Mouse (Mus musculus): Measurements from ENCODE around the gene Scgn.

Gene Scgn

DNA sequence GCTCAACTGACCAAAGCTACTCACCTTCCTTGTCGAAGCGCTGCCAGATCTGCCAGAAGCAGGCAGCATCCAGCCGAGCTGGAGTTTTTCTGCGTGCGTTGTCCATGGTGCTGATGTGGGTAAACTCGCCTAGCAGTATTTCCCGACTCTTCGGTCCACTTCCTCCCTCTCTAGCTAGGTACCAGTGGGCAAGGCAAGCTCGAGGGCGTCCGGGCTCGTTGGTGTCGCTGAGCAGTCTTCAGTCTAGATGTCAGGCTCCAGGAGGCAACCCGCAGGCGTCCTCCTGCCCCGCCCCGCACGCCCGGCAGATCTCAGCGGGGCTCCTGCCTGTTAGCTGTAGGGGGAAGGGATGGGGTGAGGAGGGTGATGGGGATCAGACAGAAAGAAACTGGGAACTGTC lies at the start of gene Scgn:
Gene Scgn (minus strand): TSS at position 287 of the 400 bp plus-strand sequence.
- under 1% methylated on average over 20 of the region's 20 CpGs for WGBS

- WGBS = 89% methylated on average over 7 of the region's 7 CpGs
These were observed 49.2 kb upstream of the Scgn start for GRCm38 (mm10) chr13:24040221-24040620.

DNA sequence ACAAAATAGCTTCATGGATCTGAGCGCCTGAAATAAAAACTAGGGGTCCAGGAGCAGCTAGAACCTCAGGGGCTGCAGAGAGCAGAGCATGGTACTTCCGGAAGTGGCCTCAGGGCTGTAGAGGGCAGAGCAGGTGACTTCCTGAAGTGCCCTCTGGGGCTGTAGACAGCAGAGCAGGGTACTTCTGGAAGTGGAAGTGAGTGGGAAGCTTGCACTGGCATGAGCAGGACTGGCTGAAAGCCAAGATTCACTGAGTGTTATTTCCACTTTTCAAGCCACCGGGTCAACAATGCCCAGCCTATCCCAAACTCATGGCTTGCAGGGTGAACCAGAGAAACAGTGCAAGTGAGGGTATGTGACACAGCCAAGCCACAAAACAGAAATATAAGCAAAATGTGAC lies 46.5 kb upstream of the Scgn start:
- WGBS = 68% methylated on average over 3 of the region's 3 CpGs

- 83% methylated on average over 18 of the region's 18 CpGs for WGBS
These were observed 45.1 kb upstream of the Scgn start for GRCm38 (mm10) chr13:24036150-24036549.

- WGBS = 49% methylated on average over 5 of the region's 5 CpGs
These were observed 36.5 kb upstream of the Scgn start for GRCm38 (mm10) chr13:24027191-24028170.

- WGBS = 91% methylated on average over 4 of the region's 4 CpGs
These were observed 27.5 kb upstream of the Scgn start for GRCm38 (mm10) chr13:24018515-24018914.

DNA sequence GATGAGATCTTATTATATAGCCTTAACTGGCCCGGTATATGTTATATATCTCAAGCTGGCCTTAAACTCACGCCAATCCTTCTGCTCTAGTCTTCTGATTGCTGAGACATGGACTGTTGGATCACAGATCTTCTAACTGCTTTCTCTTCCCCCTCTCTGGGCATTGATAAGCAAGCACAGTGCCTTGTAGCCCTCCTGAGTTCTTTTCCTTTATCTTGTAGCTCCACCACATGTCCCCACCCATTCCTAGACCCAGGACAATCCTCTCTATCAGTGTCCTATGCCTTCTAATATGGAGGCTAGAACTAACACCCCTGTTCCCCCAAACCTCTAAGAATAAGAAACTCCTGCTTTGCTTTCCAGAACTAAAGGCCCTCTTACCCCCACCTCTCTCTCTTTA lies 14.5 kb upstream of the Scgn start:
- WGBS = 83% methylated on average over 2 of the region's 2 CpGs

DNA sequence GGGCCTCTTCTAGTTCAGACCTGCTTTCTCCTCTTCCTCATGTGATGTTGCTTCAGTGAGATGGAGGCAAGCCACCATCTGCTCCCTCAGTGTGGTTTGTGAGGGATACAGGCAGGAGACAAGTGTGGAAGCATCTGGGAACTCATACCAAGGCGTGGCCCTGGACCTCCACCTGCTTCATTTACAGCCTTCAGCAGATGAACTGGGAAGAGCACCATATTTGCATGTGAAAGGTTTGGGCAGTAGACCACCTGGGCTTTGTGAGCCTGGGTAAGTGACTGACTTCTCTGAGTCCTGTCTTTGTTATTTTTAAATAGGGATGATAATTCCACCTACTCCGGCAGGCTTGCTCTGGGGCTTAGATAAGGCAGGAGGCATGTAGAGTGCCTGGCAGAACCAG lies 10.8 kb upstream of the Scgn start:
- 70% methylated on average over 2 of the region's 2 CpGs for WGBS

GRCm38 (mm10) chr13:24001081-24001480 lies 10.1 kb upstream of the Scgn start:
- 76% methylated on average over 2 of the region's 2 CpGs for WGBS

- 39% methylated on average over 2 of the region's 2 CpGs for WGBS
These were observed 7.8 kb upstream of the Scgn start for GRCm38 (mm10) chr13:23998826-23999225.

- WGBS = 66% methylated on average over 3 of the region's 3 CpGs
These were observed 3.7 kb upstream of the Scgn start for GRCm38 (mm10) chr13:23994756-23995155.

- 37% methylated on average over 9 of the region's 9 CpGs for WGBS
These were observed 3.0 kb upstream of the Scgn start for GRCm38 (mm10) chr13:23994024-23994423.

DNA sequence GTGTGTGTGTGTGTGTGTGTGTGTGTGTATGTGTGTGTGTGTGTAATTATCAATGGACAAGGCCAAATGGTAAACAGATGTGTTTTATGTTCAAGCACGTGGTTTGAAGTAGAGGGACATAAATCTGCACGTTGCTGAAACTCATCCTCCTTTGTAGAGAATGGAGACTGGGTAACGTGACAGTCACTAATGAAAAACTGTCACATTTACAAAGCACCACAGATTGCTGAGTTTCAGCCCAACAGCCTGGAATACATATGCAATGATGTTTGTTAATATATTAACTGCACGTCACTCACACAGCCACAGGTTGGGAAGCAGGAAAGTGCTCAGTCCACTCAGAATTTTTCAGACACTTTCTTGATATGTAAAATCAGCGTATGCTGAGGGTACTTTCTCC lies 563 bp downstream of the Scgn start:
- 26% methylated on average over 5 of the region's 5 CpGs for WGBS

GRCm38 (mm10) chr13:23985130-23985529 lies 5.9 kb downstream of the Scgn start:
- WGBS = 59% methylated on average over 3 of the region's 3 CpGs

- 44% methylated on average over 5 of the region's 5 CpGs for WGBS
These were observed 18.7 kb downstream of the Scgn start for GRCm38 (mm10) chr13:23972271-23972670.

- 35% methylated on average over 2 of the region's 2 CpGs for WGBS
These were observed 19.1 kb downstream of the Scgn start for GRCm38 (mm10) chr13:23971870-23972269.

GRCm38 (mm10) chr13:23964909-23965308 lies 26.1 kb downstream of the Scgn start:
- 50% methylated on average over 2 of the region's 2 CpGs for WGBS

DNA sequence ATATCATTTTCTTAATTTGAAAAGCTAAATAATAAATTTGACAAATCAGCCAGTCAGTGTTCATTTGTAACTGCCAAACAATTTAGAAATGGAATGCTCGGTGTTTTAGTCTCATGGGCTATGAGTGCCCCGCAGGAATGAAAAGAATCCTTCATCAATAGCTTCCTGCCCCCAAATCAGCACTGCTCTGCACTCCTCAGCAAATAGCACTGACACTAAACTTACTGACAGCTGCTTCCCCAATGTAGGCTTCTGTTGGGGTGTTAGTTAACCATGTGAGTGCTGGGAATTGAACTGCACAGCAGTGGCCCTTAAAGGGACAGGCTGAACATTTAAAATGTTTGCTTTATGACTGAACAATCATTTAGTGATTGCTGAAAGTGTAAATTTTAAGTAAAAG lies 31.2 kb downstream of the Scgn start:
- 52% methylated on average over 2 of the region's 2 CpGs for WGBS

DNA sequence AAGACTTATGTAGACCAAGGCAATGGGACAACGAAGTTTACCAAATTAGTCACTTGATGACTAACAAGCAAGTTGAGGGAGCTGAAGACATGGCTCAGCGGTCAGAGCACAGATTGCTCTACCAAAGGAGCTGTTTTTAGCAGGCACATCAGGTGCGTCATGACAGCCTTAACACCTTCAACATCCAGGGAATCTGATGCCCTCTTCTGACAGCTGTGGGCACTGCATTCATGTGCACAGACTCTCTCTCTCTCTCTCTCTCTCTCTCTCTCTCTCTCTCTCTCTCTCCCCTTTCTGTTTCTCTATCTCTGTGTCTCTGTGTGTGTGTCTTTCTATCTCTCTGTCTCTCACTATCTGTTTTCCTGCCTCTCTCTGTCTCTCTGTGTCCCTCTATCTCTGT lies 40.1 kb downstream of the Scgn start:
- 53% methylated on average over 3 of the region's 3 CpGs for WGBS

GRCm38 (mm10) chr13:23949484-23950246 lies 41.3 kb downstream of the Scgn start:
- WGBS = 44% methylated on average over 14 of the region's 14 CpGs

- WGBS = 54% methylated on average over 2 of the region's 2 CpGs
These were observed 44.8 kb downstream of the Scgn start for GRCm38 (mm10) chr13:23946254-23946653.

GRCm38 (mm10) chr13:23942861-23943260 lies 48.2 kb downstream of the Scgn start:
- 77% methylated on average over 2 of the region's 2 CpGs for WGBS

DNA sequence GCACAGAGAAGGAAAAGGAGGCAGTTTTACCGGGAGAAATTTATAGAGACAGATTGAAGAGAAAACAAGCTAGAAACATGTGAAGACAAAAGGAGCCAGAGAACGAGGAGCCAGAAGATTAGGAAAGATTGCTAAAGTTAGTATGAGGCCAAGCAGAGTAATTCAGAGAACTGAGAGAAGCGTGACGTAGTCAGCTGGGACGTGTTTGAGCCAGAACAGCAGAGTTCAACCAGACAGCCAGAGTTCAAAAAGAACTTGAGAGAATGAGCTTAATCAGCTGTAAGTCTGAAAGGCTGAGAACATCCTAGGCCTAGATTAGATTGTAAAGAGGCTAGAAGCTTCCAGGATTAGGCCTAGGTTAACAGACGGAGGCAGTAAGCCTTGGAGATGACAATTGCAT lies 50.7 kb downstream of the Scgn start:
- 55% methylated on average over 6 of the region's 6 CpGs for WGBS
